Mouse (Mus musculus): ENCODE measurements at regions not wholly inside any gene's neighbourhood (a gene's known extent, or its start where the extent isn't known, plus 50 kb on each side); places are given as distances from the start of the nearest gene placed in this dataset.

- H3K9me3 ChIP-seq (ENCODE audit: control insufficient read depth, insufficient read depth, low read depth, low read length), result no peaks in the 10 kb centered on the region
Observed at GRCm38 (mm10) chr1:184279263-184279662, 245.2 kb upstream of the 1700056E22Rik start.

GRCm38 (mm10) chr1:184277001-184277400, 242.9 kb upstream of the 1700056E22Rik start:
- no peak for DNase-seq (ENCODE audit: low read depth, low spot score)
- no peaks in the 10 kb centered on the region for H3K36me3 ChIP-seq (ENCODE audit: control insufficient read depth, insufficient read depth, low read length, poor library complexity, severe bottlenecking)
- TF ChIP-seq ZC3H11A (IDR thresholded peaks at IDR 0.05; ENCODE audit: borderline replicate concordance, low read depth, low read length) (no peak), ZNF384 (IDR thresholded peaks at IDR 0.05; ENCODE audit: low read depth, low read length) (no peak), HCFC1 (IDR thresholded peaks at IDR 0.05; ENCODE audit: borderline replicate concordance, insufficient read depth, low read length) (no peak), CHD2 (IDR thresholded peaks at IDR 0.05; ENCODE audit: low read depth, low read length) (no peak), MAFK (IDR thresholded peaks at IDR 0.05; ENCODE audit: insufficient read depth, low read depth, low read length) (no peak)
- no peak overlapping the region for H3K4me3 ChIP-seq (ENCODE audit: insufficient read depth in 1 of 2, low read depth in 1 of 2, low read length in 2 of 2, poor library complexity in 1 of 2, severe bottlenecking in 1 of 2)
- H3K9ac ChIP-seq (ENCODE audit: insufficient read depth, low read depth, low read length, poor library complexity, severe bottlenecking), result no peak overlapping the region
- in situ Hi-C loops (cut with MboI; ENCODE audit: low sequenced_read_pairs in 2 of 2, unreplicated experiment in 2 of 2), result no loop called here
- H3K9me3 ChIP-seq (ENCODE audit: control insufficient read depth, insufficient read depth, low read depth, low read length), result no peaks in the 10 kb centered on the region
- H3K4me1 ChIP-seq (ENCODE audit: control insufficient read depth in 2 of 2, insufficient read depth in 2 of 2, low read length in 2 of 2, poor library complexity in 1 of 2), result no peaks in the 10 kb centered on the region
- H3K27ac ChIP-seq (ENCODE audit: insufficient read depth, low read depth, low read length, poor library complexity, severe bottlenecking), result no peak overlapping the region

More at GRCm38 (mm10) chr1:184279263-184279662, 245.2 kb upstream of the 1700056E22Rik start:
- H3K27ac ChIP-seq (ENCODE audit: insufficient read depth, low read depth, low read length, poor library complexity, severe bottlenecking), result no peak overlapping the region
- no peak for DNase-seq (ENCODE audit: low read depth, low spot score)
- H3K9ac ChIP-seq (ENCODE audit: insufficient read depth, low read depth, low read length, poor library complexity, severe bottlenecking), result no peak overlapping the region
- in situ Hi-C loops (cut with MboI; ENCODE audit: low sequenced_read_pairs in 2 of 2, unreplicated experiment in 2 of 2), result no loop called here
- H3K4me1 ChIP-seq (ENCODE audit: control insufficient read depth in 2 of 2, insufficient read depth in 2 of 2, low read length in 2 of 2, poor library complexity in 1 of 2), result no peaks in the 10 kb centered on the region
- H3K4me3 ChIP-seq (ENCODE audit: insufficient read depth in 1 of 2, low read depth in 1 of 2, low read length in 2 of 2, poor library complexity in 1 of 2, severe bottlenecking in 1 of 2), result no peak overlapping the region
- TF ChIP-seq ZNF384 (IDR thresholded peaks at IDR 0.05; ENCODE audit: low read depth, low read length) (no peak), CHD2 (IDR thresholded peaks at IDR 0.05; ENCODE audit: low read depth, low read length) (no peak), MAFK (IDR thresholded peaks at IDR 0.05; ENCODE audit: insufficient read depth, low read depth, low read length) (no peak), ZC3H11A (IDR thresholded peaks at IDR 0.05; ENCODE audit: borderline replicate concordance, low read depth, low read length) (no peak), HCFC1 (IDR thresholded peaks at IDR 0.05; ENCODE audit: borderline replicate concordance, insufficient read depth, low read length) (no peak)
- H3K36me3 ChIP-seq (ENCODE audit: control insufficient read depth, insufficient read depth, low read length, poor library complexity, severe bottlenecking), result no peaks in the 10 kb centered on the region

GRCm38 (mm10) chr1:184275877-184276276, 241.8 kb upstream of the 1700056E22Rik start:
- no peak overlapping the region for H3K9ac ChIP-seq (ENCODE audit: insufficient read depth, low read depth, low read length, poor library complexity, severe bottlenecking)
- H3K4me3 ChIP-seq (ENCODE audit: insufficient read depth in 1 of 2, low read depth in 1 of 2, low read length in 2 of 2, poor library complexity in 1 of 2, severe bottlenecking in 1 of 2), result no peak overlapping the region
- no peaks in the 10 kb centered on the region for H3K36me3 ChIP-seq (ENCODE audit: control insufficient read depth, insufficient read depth, low read length, poor library complexity, severe bottlenecking)
- H3K4me1 ChIP-seq (ENCODE audit: control insufficient read depth in 2 of 2, insufficient read depth in 2 of 2, low read length in 2 of 2, poor library complexity in 1 of 2), result no peaks in the 10 kb centered on the region
- in situ Hi-C loops (cut with MboI; ENCODE audit: low sequenced_read_pairs in 2 of 2, unreplicated experiment in 2 of 2), result no loop called here
- no peak overlapping the region for H3K27ac ChIP-seq (ENCODE audit: insufficient read depth, low read depth, low read length, poor library complexity, severe bottlenecking)
- TF ChIP-seq HCFC1 (IDR thresholded peaks at IDR 0.05; ENCODE audit: borderline replicate concordance, insufficient read depth, low read length) (no peak), ZNF384 (IDR thresholded peaks at IDR 0.05; ENCODE audit: low read depth, low read length) (no peak), MAFK (IDR thresholded peaks at IDR 0.05; ENCODE audit: insufficient read depth, low read depth, low read length) (no peak), CHD2 (IDR thresholded peaks at IDR 0.05; ENCODE audit: low read depth, low read length) (no peak), ZC3H11A (IDR thresholded peaks at IDR 0.05; ENCODE audit: borderline replicate concordance, low read depth, low read length) (no peak)
- H3K9me3 ChIP-seq (ENCODE audit: control insufficient read depth, insufficient read depth, low read depth, low read length), result no peaks in the 10 kb centered on the region
- DNase-seq (ENCODE audit: low read depth, low spot score), result no peak

- in situ Hi-C loops (cut with MboI; ENCODE audit: low sequenced_read_pairs in 2 of 2, unreplicated experiment in 2 of 2), result no loop called here
- no peak overlapping the region for H3K27ac ChIP-seq (ENCODE audit: insufficient read depth, low read depth, low read length, poor library complexity, severe bottlenecking)
- no peaks in the 10 kb centered on the region for H3K4me1 ChIP-seq (ENCODE audit: control insufficient read depth in 2 of 2, insufficient read depth in 2 of 2, low read length in 2 of 2, poor library complexity in 1 of 2)
- no peak overlapping the region for H3K4me3 ChIP-seq (ENCODE audit: insufficient read depth in 1 of 2, low read depth in 1 of 2, low read length in 2 of 2, poor library complexity in 1 of 2, severe bottlenecking in 1 of 2)
- no peak overlapping the region for H3K9ac ChIP-seq (ENCODE audit: insufficient read depth, low read depth, low read length, poor library complexity, severe bottlenecking)
- no peak for DNase-seq (ENCODE audit: low read depth, low spot score)
- H3K9me3 ChIP-seq (ENCODE audit: control insufficient read depth, insufficient read depth, low read depth, low read length), result no peaks in the 10 kb centered on the region
- TF ChIP-seq ZC3H11A (IDR thresholded peaks at IDR 0.05; ENCODE audit: borderline replicate concordance, low read depth, low read length), result no peak
- no peak for TF ChIP-seq ZNF384 (IDR thresholded peaks at IDR 0.05; ENCODE audit: low read depth, low read length)
- no peak for TF ChIP-seq HCFC1 (IDR thresholded peaks at IDR 0.05; ENCODE audit: borderline replicate concordance, insufficient read depth, low read length)
- TF ChIP-seq MAFK (IDR thresholded peaks at IDR 0.05; ENCODE audit: insufficient read depth, low read depth, low read length), result no peak
- TF ChIP-seq CHD2 (IDR thresholded peaks at IDR 0.05; ENCODE audit: low read depth, low read length), result no peak
- no peaks in the 10 kb centered on the region for H3K36me3 ChIP-seq (ENCODE audit: control insufficient read depth, insufficient read depth, low read length, poor library complexity, severe bottlenecking)
Observed at GRCm38 (mm10) chr1:184275396-184275795, 241.3 kb upstream of the 1700056E22Rik start.

- H3K27ac ChIP-seq (ENCODE audit: insufficient read depth, low read depth, low read length, poor library complexity, severe bottlenecking), result no peak overlapping the region
- no peaks in the 10 kb centered on the region for H3K9me3 ChIP-seq (ENCODE audit: control insufficient read depth, insufficient read depth, low read depth, low read length)
- no peak for DNase-seq (ENCODE audit: low read depth, low spot score)
- no peak overlapping the region for H3K9ac ChIP-seq (ENCODE audit: insufficient read depth, low read depth, low read length, poor library complexity, severe bottlenecking)
- no peak overlapping the region for H3K4me3 ChIP-seq (ENCODE audit: insufficient read depth in 1 of 2, low read depth in 1 of 2, low read length in 2 of 2, poor library complexity in 1 of 2, severe bottlenecking in 1 of 2)
- in situ Hi-C loops (cut with MboI; ENCODE audit: low sequenced_read_pairs in 2 of 2, unreplicated experiment in 2 of 2), result loop anchor here (25.0 kb wide), 1 partner anchor 488 kb away; no protein-coding TSS in a partner anchor
- H3K4me1 ChIP-seq (ENCODE audit: control insufficient read depth in 2 of 2, insufficient read depth in 2 of 2, low read length in 2 of 2, poor library complexity in 1 of 2), result no peaks in the 10 kb centered on the region
- no peaks in the 10 kb centered on the region for H3K36me3 ChIP-seq (ENCODE audit: control insufficient read depth, insufficient read depth, low read length, poor library complexity, severe bottlenecking)
- TF ChIP-seq HCFC1 (IDR thresholded peaks at IDR 0.05; ENCODE audit: borderline replicate concordance, insufficient read depth, low read length), result no peak
- TF ChIP-seq CHD2 (IDR thresholded peaks at IDR 0.05; ENCODE audit: low read depth, low read length), result no peak
- no peak for TF ChIP-seq ZC3H11A (IDR thresholded peaks at IDR 0.05; ENCODE audit: borderline replicate concordance, low read depth, low read length)
- TF ChIP-seq ZNF384 (IDR thresholded peaks at IDR 0.05; ENCODE audit: low read depth, low read length), result no peak
- TF ChIP-seq MAFK (IDR thresholded peaks at IDR 0.05; ENCODE audit: insufficient read depth, low read depth, low read length), result no peak
Observed at GRCm38 (mm10) chr1:184274704-184275103, 240.6 kb upstream of the 1700056E22Rik start.
